Mouse (Mus musculus) left cerebral cortex, postnatal 10 days (tissue): ENCODE measurements around the gene Mta3. TPM values are rescaled to one million over a fixed set of nuclear protein-coding genes. Genes with fewer than 3 reads are reported as not detected.

ENCODE experiments used
- DNase-seq, 2 experiments: peaks; one replicate each; pipeline ENCODE4 v3.0.0; 2021 to 2022; ENCODE audit warnings: low spot score in 2 of 2, mixed read lengths in 1 of 2; ENCODE audit errors: extremely low spot score in 1 of 2
- intact Hi-C: fragments of 180-260 bp; cut with DNase I; formaldehyde crosslinking; loops from one replicate; pipeline ENCODE4 v1.15.1; 2025
- total RNA-seq, 2 experiments: library from RNA; stranded (reverse); gene quantifications; 2 replicates each; pipeline ENCODE4 v1.2.3; 2021

Gene Mta3
- total RNA-seq, 2 experiments from 2014 or later: 57.6 to 65.6 TPM

DNA sequence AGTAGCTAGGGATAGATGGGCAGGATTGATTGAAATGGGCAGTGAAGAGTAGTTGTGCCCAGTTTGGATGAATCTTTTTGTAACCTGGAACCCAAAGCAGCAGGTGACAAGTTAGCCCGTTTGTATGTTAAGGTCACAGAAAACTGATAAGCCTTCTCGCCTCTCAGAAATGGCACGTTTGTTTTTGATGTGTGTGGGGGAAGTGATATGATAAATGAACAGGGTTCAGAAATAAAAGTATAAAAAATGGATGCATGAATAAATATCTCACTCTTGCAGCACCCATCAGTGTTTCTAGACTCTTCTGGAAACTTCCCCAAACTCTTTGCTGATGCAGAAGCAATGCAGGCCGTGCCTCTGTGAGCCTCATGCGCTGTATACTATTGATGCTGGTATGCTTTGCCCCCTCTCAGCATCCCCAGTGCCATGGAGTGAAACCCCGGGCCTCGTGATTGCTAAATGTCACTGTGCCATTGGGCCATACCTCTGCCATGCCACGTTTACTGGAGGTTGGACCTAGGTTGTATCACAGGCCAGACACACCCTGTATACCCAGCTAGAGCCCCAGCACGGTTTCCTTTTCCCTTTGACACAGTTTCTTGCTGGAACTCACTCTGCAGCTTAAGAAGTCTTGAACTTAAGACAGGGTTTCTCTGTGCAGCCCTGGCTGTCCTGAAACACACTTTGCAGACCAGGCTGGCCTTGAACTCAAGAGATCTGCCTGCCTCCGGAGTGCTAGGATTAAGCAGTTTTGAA lies 41.6 kb downstream of the Mta3 start:
- intact Hi-C loops: no loop called here

GRCm38 (mm10) chr17:83750216-83750950 lies 44.4 kb downstream of the Mta3 start:
- intact Hi-C loops: no loop called here
- DNase-seq: no peak

More for the DNA sequence above, 41.6 kb downstream of the Mta3 start:
- no peak for DNase-seq

DNA sequence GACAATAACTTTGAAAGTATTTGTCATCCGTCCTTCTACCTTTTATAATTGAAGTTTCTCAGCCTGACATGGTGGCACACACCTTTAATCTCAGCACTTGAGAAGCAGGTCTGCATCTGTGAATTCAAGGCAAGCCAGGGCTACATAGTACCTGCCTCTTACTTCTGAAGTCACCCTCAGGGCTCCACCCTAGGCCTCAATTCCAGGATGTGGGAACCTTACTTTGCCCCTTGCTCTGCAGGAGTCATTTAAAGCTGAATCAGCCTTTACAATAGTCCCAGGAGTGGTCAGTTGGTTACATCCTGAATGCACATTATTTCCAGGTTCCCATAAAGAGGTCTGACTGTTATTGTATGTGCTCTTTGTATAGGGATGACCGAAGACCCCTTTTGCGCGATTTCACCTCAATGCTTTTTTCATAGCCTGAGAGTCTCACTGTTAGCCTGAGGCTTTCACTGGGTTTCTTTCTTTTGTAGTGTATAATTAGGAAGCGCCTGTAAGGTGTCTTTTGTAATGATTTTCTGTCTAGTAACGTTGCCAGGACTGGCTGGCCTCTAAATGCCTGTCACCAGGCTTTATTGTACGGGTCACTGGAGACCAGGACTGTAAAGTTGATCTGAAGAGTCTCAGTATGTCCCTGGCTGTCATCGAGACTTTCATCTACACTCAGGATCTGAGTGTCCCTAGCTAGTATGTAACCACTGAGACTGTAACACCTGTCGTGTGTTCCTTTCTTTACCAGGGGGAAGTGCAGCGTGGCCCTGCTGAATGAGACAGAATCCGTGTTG lies 47.3 kb downstream of the Mta3 start:
- intact Hi-C loops: no loop called here
- DNase-seq: no peak

- DNase-seq: no peak
- intact Hi-C loops: no loop called here
Measured at GRCm38 (mm10) chr17:83758096-83758495, 52.1 kb downstream of the Mta3 start.

- peak; percentile 31 to 34 for DNase-seq
- intact Hi-C loops: no loop called here
Measured at GRCm38 (mm10) chr17:83759547-83759946, 53.6 kb downstream of the Mta3 start.

GRCm38 (mm10) chr17:83764538-83764937 lies 58.6 kb downstream of the Mta3 start:
- DNase-seq: no peak
- intact Hi-C loops: no loop called here

- intact Hi-C loops: no loop called here
Measured at GRCm38 (mm10) chr17:83767064-83767463, 61.1 kb downstream of the Mta3 start.

GRCm38 (mm10) chr17:83768309-83768708 lies 62.3 kb downstream of the Mta3 start:
- no peak for DNase-seq
- intact Hi-C loops: no loop called here

More at GRCm38 (mm10) chr17:83767064-83767463, 61.1 kb downstream of the Mta3 start:
- DNase-seq: no peak

DNA sequence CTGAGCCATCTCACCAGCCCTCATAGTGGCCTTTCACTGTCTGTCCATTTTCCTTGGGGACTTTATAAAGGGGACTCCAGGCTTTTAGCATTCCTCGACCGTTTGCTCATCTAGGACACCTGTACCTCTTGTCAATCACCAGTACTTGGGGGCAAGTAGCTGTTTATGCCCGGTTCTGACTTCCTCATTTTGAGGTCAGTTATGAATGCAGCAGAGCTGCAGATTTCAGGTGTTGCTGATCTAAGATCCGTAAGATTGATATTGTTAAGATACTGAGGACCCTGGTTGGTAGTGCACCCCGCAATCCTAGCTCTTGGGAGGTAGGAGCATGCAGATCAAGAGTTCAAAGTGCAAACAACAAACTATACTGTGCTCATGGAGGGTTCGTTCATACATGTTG lies 64.4 kb downstream of the Mta3 start:
- intact Hi-C loops: no loop called here
- DNase-seq: no peak

GRCm38 (mm10) chr17:83770931-83771330 lies 65.0 kb downstream of the Mta3 start:
- DNase-seq: no peak
- intact Hi-C loops: no loop called here

DNA sequence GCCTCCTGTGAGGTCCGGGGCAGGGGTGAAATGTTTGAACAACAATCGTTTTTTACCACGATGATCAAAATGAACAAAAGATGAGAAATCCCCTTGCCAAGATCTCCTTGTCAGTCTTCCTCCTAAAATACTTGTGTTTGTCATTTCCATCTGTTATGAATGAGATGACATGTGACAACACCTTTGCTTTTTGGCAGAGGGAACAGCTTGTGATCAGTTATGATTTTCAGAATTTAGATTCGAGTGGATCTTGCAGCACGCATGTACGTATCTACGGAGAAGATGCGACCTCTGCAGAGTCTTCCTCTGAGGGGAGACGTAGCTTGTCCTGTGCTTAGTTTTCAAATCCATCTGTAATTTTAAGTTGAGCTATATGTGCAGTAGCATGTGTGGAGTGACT lies 66.1 kb downstream of the Mta3 start:
- intact Hi-C loops: no loop called here
- DNase-seq: no peak

- DNase-seq: no peak
- intact Hi-C loops: no loop called here
Measured at GRCm38 (mm10) chr17:83772711-83773110, 66.7 kb downstream of the Mta3 start.

GRCm38 (mm10) chr17:83776965-83777364 lies 71.0 kb downstream of the Mta3 start:
- intact Hi-C loops: no loop called here

DNA sequence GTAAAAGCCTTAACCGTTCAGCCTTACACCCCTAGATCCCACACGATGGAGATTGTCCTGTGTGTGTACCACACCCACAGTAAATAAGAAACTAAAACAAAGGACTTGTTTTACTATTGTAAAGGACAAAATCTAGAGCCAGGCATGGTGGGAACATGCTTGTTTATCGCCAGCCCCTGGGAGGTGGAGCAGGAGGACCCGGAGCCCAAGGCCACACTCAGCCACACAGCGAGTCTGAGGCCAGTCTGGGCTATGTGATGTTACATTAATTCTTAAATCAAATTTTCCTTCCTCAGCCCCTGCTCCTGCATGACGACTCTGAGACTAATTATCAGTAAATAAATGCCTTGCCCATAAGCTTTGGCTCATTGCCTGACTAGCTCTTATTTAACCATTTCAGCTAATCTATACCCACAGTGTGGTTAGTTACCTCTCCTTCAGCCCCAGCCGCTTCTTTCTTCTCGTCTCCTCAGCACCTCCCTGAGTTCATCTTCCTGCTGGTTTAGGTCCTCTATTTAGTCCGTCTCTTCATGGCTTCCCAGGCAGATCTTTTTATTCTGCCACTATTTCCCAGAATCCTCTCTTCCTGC lies 71.6 kb downstream of the Mta3 start:
- intact Hi-C loops: no loop called here
- DNase-seq: no peak

More at GRCm38 (mm10) chr17:83776965-83777364, 71.0 kb downstream of the Mta3 start:
- no peak for DNase-seq

GRCm38 (mm10) chr17:83780228-83780627 lies 74.3 kb downstream of the Mta3 start:
- no peak for DNase-seq
- intact Hi-C loops: no loop called here

GRCm38 (mm10) chr17:83782740-83783139 lies 76.8 kb downstream of the Mta3 start:
- peak in 1 of 2 experiments; percentile 66 for DNase-seq
- intact Hi-C loops: no loop called here

DNA sequence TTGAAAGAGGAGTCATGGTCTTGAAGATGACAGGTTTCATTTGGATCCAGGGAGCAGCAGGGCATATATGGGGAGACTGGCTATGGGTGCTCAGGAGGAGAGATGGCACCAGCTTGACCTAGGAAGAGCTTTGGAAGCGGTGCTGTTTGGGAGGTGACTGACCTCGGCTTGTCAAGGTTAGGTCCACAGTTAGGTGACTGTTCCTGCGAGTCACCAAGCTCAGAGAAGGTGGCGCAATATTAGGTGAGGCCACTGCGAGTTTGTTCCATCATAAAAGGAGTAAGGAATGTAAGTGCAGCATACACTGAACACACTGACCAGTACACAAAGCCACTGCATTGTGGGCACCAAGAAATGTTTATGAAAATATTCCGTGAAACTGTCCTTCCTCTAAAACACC lies 80.5 kb downstream of the Mta3 start:
- DNase-seq: no peak
- intact Hi-C loops: no loop called here

DNA sequence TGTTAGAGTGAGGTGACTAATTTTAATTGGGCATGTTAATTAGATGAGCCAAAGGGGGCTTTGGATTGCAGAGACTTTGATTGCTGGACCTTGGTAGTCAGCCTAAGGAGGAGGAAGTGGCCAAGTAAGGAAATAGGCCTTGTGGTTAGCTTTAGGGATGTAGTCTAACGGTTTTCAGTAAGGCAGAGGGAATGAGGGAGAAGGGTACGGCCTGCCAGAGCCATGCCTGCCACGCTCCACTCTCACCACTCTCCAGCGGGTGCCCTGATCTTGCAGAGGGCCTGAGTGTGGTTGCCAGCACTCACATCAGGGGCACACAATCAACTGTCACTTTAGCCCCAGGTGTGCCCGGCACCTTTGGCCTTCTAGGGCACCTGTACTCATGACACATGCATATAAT lies 84.2 kb downstream of the Mta3 start:
- DNase-seq: no peak
- intact Hi-C loops: no loop called here

DNA sequence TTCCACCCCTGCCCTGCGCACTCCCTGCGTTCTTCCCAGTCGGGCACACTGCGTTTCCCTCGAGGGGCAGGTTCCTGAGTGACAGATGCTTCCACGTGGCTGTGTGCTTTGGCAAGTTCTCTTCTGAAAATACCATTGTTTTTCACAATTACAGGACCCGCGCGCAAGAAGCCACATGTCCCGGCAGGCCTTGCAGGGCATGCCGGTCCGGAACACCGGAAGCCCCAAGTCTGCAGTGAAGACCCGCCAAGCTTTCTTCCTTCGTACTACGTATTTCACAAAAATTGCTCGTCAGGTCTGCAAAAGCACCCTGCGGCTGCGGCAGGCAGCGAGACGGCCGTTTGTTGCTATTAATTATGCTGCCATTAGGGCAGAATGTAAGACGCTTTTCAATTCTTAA lies 86.4 kb downstream of the Mta3 start:
- intact Hi-C loops: no loop called here
- DNase-seq: no peak
